Mouse (Mus musculus) T-helper 1 cell (primary cell): ENCODE results near the gene Plagl1.

Experiments used
- in situ Hi-C: fragments of 300-600 bp; cut with MboI, MseI; formaldehyde crosslinking; loops from one replicate; pipeline ENCODE4 v1.15.1; 2025; ENCODE audit warnings: high pct_unique_total_duplicates

Plagl1 gene

GRCm38 (mm10) chr10:13127946-13128345 lies 67.6 kb downstream of the Plagl1 start:
- in situ Hi-C loops = no loop called here

- in situ Hi-C loops = no loop called here
Observed at GRCm38 (mm10) chr10:13133850-13134249, 73.5 kb downstream of the Plagl1 start.

- in situ Hi-C loops = no loop called here
Observed at GRCm38 (mm10) chr10:13135276-13135675, 75.0 kb downstream of the Plagl1 start.

GRCm38 (mm10) chr10:13135751-13136150 lies 75.4 kb downstream of the Plagl1 start:
- in situ Hi-C loops = no loop called here

- in situ Hi-C loops = no loop called here
Observed at GRCm38 (mm10) chr10:13137906-13138305, 77.6 kb downstream of the Plagl1 start.

GRCm38 (mm10) chr10:13140434-13140833 lies 80.1 kb downstream of the Plagl1 start:
- in situ Hi-C loops = loop anchor here (10.0 kb wide), 2 partner anchors 784 to 806 kb away; no protein-coding TSS in a partner anchor

- in situ Hi-C loops = no loop called here
Observed at GRCm38 (mm10) chr10:13150435-13150834, 90.1 kb downstream of the Plagl1 start.

- in situ Hi-C loops = no loop called here
Observed at GRCm38 (mm10) chr10:13151353-13151752, 91.0 kb downstream of the Plagl1 start.

GRCm38 (mm10) chr10:13152811-13153364 lies 92.6 kb downstream of the Plagl1 start:
- in situ Hi-C loops = no loop called here

- in situ Hi-C loops = no loop called here
Observed at GRCm38 (mm10) chr10:13155377-13155776, 95.1 kb downstream of the Plagl1 start.

GRCm38 (mm10) chr10:13160913-13161312 lies 100.6 kb downstream of the Plagl1 start:
- in situ Hi-C loops = no loop called here

GRCm38 (mm10) chr10:13162031-13162430 lies 101.7 kb downstream of the Plagl1 start:
- in situ Hi-C loops = no loop called here

- in situ Hi-C loops = no loop called here
Observed at GRCm38 (mm10) chr10:13168461-13168860, 108.2 kb downstream of the Plagl1 start.

GRCm38 (mm10) chr10:13170739-13171448 lies 110.6 kb downstream of the Plagl1 start:
- in situ Hi-C loops = loop anchor here (10.0 kb wide), 2 partner anchors 156 to 286 kb away; no protein-coding TSS in a partner anchor

- in situ Hi-C loops = loop anchor here (10.0 kb wide), 2 partner anchors 157 to 287 kb away; no protein-coding TSS in a partner anchor
Observed at GRCm38 (mm10) chr10:13171461-13171860, 111.2 kb downstream of the Plagl1 start.

GRCm38 (mm10) chr10:13172798-13173221 lies 112.5 kb downstream of the Plagl1 start:
- in situ Hi-C loops = loop anchor here (10.0 kb wide), 2 partner anchors 158 to 288 kb away; no protein-coding TSS in a partner anchor

- in situ Hi-C loops = loop anchor here (10.0 kb wide), 2 partner anchors 161 to 291 kb away; no protein-coding TSS in a partner anchor
Observed at GRCm38 (mm10) chr10:13175866-13176265, 115.6 kb downstream of the Plagl1 start.

- in situ Hi-C loops = loop anchor here (10.0 kb wide), 2 partner anchors 163 to 293 kb away; no protein-coding TSS in a partner anchor
Observed at GRCm38 (mm10) chr10:13177973-13178624, 117.8 kb downstream of the Plagl1 start, which contains the start of gene Zc2hc1b. TSS of gene Zc2hc1b (minus strand) at chr10:13178023.

GRCm38 (mm10) chr10:13180211-13180610 lies 119.9 kb downstream of the Plagl1 start:
- in situ Hi-C loops = no loop called here
